Mouse (Mus musculus): ENCODE measurements around the gene Gse1. TPM values are rescaled to one million over a fixed set of nuclear protein-coding genes. Genes with fewer than 3 reads are reported as not detected.

The Gse1 gene
- polyA plus RNA-seq, 1 experiment from 2014 or later = 10.8 TPM

DNA sequence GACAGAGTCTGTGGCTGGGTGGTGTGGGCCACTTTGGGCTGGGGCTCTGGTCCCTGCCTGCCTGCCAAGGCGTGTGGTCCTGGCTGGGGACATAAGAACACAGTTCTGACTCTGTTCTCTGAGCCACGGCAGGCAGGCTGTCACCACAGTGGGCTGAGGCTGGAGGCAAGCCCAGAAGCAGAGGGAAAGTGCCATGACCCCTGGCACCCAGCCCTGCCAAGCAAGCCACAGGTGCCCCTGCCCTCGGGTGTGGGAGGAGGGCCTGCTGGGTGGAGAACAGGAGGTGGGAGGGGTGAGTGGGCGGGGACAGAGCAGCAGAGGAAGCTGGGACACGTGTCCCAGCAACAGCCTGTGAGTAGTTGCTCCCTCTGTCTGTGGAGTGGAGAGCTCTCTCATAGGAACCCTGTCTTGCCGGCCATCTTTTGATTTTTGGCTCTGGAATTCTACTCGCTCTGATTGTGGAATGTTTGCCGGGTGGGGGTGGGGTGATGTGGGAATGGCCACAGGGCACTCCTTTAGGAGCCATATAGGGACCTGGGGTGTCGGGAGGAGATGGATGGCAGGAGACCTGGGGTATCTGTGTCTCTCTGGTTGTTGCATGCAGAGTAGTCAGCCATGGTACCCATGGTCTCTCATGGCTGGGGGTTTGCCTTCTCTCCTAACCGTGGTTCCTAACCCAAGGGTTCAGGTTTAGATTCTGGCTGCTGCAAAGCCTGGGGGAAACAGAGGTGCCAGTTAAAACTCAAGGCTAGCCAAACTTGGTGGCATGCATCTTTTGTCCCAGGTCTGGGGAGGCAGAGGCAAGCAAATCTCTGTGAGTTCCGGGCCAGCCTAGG lies 140.8 kb downstream of the Gse1 start:
- 25% methylated on average over 11 of the region's 11 CpGs for WGBS
- Histone ChIP-seq H3K27ac (peak overlapping the region; percentile 85), H3K9ac (no peak overlapping the region), H3K4me2 (peak overlapping the region; percentile 33), H3K4me3 (replicated peaks) (no peak overlapping the region), H3K27me3 (replicated peaks) (no peaks in the 10 kb centered on the region), H3K9me3 (no peaks in the 10 kb centered on the region), H3K36me3 (no peaks in the 10 kb centered on the region), H3K4me1 (peaks cover 67% of the 10 kb centered on the region)
- peak; percentile 70 for ATAC-seq (ENCODE audit: insufficient read depth, low FRiP score, low read depth)

DNA sequence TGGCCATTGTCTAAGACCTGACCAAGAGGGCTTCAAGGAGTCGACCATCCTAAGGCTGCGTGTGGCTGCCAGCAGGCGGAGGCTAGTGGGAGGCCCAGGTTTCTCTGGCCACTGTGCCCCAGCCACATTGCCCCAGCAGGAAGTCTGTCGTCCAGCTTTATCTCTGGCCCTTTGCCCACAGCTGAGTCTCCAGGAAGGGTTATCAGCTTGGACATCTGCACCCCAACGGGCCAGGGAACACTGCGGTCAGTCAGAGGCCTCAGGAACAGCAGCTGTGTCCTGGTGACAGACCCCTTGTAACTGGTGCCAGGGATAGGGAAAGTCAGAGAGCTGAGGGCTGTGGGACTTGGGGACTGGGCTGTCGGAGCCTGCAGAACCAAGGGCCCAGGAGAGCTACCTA lies 141.7 kb downstream of the Gse1 start:
- WGBS = 49% methylated on average over 7 of the region's 7 CpGs
- H3K4me1 ChIP-seq = peaks cover 67% of the 10 kb centered on the region
- H3K9ac ChIP-seq = no peak overlapping the region
- no peak overlapping the region for H3K4me2 ChIP-seq
- no peaks in the 10 kb centered on the region for H3K27me3 ChIP-seq (replicated peaks)
- no peaks in the 10 kb centered on the region for H3K9me3 ChIP-seq
- H3K36me3 ChIP-seq = no peaks in the 10 kb centered on the region
- H3K4me3 ChIP-seq (replicated peaks) = no peak overlapping the region
- ATAC-seq (ENCODE audit: insufficient read depth, low FRiP score, low read depth) = no peak
- H3K27ac ChIP-seq = no peak overlapping the region

- no peak overlapping the region for H3K4me3 ChIP-seq (replicated peaks)
- no peak overlapping the region for H3K4me2 ChIP-seq
- no peak overlapping the region for H3K9ac ChIP-seq
- no peaks in the 10 kb centered on the region for H3K36me3 ChIP-seq
- 68% methylated on average over 4 of the region's 4 CpGs for WGBS
- ATAC-seq (ENCODE audit: insufficient read depth, low FRiP score, low read depth) = no peak
- peaks cover 67% of the 10 kb centered on the region for H3K4me1 ChIP-seq
- H3K27me3 ChIP-seq (replicated peaks) = no peaks in the 10 kb centered on the region
- H3K9me3 ChIP-seq = no peaks in the 10 kb centered on the region
- no peak overlapping the region for H3K27ac ChIP-seq
These were observed 142.2 kb downstream of the Gse1 start for GRCm38 (mm10) chr8:120370461-120370860.

GRCm38 (mm10) chr8:120371146-120371545 lies 142.9 kb downstream of the Gse1 start:
- Histone ChIP-seq H3K27ac (no peak overlapping the region), H3K27me3 (replicated peaks) (no peaks in the 10 kb centered on the region), H3K36me3 (no peaks in the 10 kb centered on the region), H3K4me3 (replicated peaks) (no peak overlapping the region), H3K4me2 (no peak overlapping the region), H3K9ac (no peak overlapping the region), H3K9me3 (no peaks in the 10 kb centered on the region), H3K4me1 (peaks cover 72% of the 10 kb centered on the region)
- WGBS = 67% methylated on average over 5 of the region's 5 CpGs
- no peak for ATAC-seq (ENCODE audit: insufficient read depth, low FRiP score, low read depth)

DNA sequence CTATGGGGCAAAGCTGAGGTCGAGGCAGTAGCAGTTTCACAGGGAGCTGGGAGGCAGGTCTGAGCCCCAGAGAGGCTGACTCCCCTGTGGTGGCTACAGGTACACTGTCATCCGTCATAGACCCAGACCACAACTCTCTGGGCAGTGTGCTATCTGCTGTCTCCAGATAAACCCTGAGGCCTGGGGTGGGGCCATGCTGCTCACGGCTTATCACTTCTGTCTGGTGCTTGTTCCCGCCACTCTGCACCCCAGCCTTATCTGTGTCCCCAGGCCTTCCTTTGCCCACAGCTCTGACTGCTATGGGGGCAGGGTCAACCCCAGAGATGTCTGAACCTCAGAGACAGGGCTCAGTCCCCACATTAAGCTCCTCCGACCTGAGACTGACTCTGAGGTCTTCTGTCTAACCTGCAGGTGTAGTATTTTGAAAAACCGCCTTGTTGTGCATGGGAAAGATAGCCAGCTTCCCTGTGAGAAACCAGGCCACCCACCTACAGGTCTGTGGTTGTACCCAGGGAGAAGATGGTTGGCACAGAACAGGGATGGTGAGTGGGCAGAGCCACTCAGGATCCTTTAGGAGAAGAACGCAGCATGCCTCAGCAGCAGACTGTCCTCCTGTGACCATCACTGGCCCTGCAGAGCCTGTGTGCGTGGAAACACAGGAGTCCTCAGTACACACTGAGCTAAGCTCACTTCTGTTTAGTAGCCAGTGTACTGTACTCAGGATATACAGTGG lies 143.6 kb downstream of the Gse1 start:
- H3K36me3 ChIP-seq = no peaks in the 10 kb centered on the region
- H3K4me3 ChIP-seq (replicated peaks) = no peak overlapping the region
- H3K9me3 ChIP-seq = no peaks in the 10 kb centered on the region
- H3K4me1 ChIP-seq = peaks cover 74% of the 10 kb centered on the region
- no peak overlapping the region for H3K4me2 ChIP-seq
- no peak overlapping the region; the same call in 1 of the 2 replicates for H3K9ac ChIP-seq
- 60% methylated on average over 8 of the region's 8 CpGs for WGBS
- no peaks in the 10 kb centered on the region for H3K27me3 ChIP-seq (replicated peaks)
- peak; percentile 84 for ATAC-seq (ENCODE audit: insufficient read depth, low FRiP score, low read depth)
- no peak overlapping the region for H3K27ac ChIP-seq

DNA sequence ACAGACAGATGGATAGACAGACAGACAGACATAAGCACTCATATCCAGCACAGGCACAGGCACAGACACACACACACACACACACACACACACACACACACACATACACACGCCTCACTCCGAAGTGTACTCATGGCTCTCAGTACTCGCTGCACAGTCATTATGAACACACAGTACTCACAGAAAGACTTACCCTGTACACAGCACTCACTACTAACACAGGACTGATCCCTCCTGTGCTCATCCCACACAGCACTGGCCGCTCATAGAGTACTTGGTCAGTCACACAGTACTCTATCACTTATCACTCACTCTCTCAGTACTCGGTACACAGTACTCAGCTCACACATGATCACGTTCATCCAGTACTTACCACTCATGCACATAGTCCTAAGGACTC lies 144.4 kb downstream of the Gse1 start:
- no peak overlapping the region for H3K4me2 ChIP-seq
- H3K4me3 ChIP-seq (replicated peaks) = no peak overlapping the region
- H3K4me1 ChIP-seq = peaks cover 74% of the 10 kb centered on the region
- WGBS = 86% methylated on average over 6 of the region's 6 CpGs
- ATAC-seq (ENCODE audit: insufficient read depth, low FRiP score, low read depth) = no peak
- no peaks in the 10 kb centered on the region for H3K27me3 ChIP-seq (replicated peaks)
- H3K9ac ChIP-seq = no peak overlapping the region
- H3K27ac ChIP-seq = no peak overlapping the region
- H3K36me3 ChIP-seq = no peaks in the 10 kb centered on the region
- H3K9me3 ChIP-seq = no peaks in the 10 kb centered on the region

DNA sequence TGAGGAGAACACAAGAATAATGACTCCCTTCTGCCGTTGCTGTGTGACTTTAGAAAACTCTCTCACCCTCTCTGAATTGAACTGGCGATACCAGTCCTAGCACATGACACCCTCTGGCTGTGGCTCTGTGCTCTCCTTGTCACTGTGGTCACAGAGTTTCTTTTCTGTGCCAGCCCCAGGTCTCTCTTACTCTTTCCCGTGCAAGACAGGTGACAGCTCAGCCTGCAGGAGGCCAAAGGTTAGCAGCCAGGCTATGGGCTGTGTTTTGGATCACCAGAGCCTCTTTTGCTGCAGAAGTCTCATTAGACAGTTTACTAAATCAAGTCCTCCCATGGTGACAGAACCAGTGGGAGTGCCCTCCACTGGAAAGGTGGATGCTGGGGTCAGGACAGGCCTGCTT lies 145.4 kb downstream of the Gse1 start:
- Histone ChIP-seq H3K4me2 (no peak overlapping the region), H3K36me3 (no peaks in the 10 kb centered on the region), H3K27ac (peak overlapping the region; percentile 72; the same call in 1 of the 2 replicates), H3K4me1 (peaks cover 78% of the 10 kb centered on the region), H3K4me3 (replicated peaks) (no peak overlapping the region), H3K27me3 (replicated peaks) (no peaks in the 10 kb centered on the region), H3K9ac (no peak overlapping the region), H3K9me3 (no peaks in the 10 kb centered on the region)
- ATAC-seq (ENCODE audit: insufficient read depth, low FRiP score, low read depth) = no peak
- WGBS = 54% methylated on average over 3 of the region's 3 CpGs

- Histone ChIP-seq H3K4me1 (peaks cover 76% of the 10 kb centered on the region), H3K4me3 (replicated peaks) (no peak overlapping the region), H3K9ac (no peak overlapping the region), H3K4me2 (no peak overlapping the region), H3K27ac (peak overlapping the region; percentile 72), H3K27me3 (replicated peaks) (no peaks in the 10 kb centered on the region), H3K9me3 (no peaks in the 10 kb centered on the region), H3K36me3 (no peaks in the 10 kb centered on the region)
- ATAC-seq (ENCODE audit: insufficient read depth, low FRiP score, low read depth) = no peak
- 73% methylated on average over 1 of the region's 1 CpGs for WGBS
These were observed 145.8 kb downstream of the Gse1 start for GRCm38 (mm10) chr8:120374070-120374469.

- H3K36me3 ChIP-seq = no peaks in the 10 kb centered on the region
- no peak overlapping the region for H3K4me3 ChIP-seq (replicated peaks)
- H3K9me3 ChIP-seq = no peaks in the 10 kb centered on the region
- H3K4me2 ChIP-seq = no peak overlapping the region
- H3K27ac ChIP-seq = peak overlapping the region; percentile 72
- no peak overlapping the region for H3K9ac ChIP-seq
- 29% methylated on average over 9 of the region's 9 CpGs for WGBS
- peaks cover 71% of the 10 kb centered on the region for H3K4me1 ChIP-seq
- no peak for ATAC-seq (ENCODE audit: insufficient read depth, low FRiP score, low read depth)
- no peaks in the 10 kb centered on the region for H3K27me3 ChIP-seq (replicated peaks)
These were observed 146.3 kb downstream of the Gse1 start for GRCm38 (mm10) chr8:120374514-120374913.

DNA sequence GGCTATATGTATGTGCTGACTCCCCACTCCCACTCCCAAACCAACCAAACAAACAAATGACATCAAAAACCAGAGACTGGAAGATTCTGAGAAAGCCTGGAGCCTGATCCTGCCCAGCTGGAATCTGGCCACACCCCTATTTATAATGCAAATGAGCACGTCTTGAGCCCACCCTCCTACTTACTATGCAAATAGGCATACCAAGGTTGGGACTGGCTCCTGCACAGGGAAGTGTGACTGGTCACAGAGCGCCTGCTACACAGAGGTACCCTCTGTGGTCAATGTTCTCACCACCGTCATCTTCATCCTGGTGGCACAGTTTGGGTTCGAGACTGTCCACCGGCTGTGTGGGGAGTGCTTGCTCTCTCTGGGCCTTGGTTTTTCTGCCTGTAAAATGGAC lies 146.9 kb downstream of the Gse1 start:
- WGBS = 49% methylated on average over 5 of the region's 5 CpGs
- Histone ChIP-seq H3K4me2 (no peak overlapping the region), H3K4me1 (peaks cover 66% of the 10 kb centered on the region), H3K27ac (peak overlapping the region; percentile 16; the same call in 1 of the 2 replicates), H3K4me3 (replicated peaks) (no peak overlapping the region), H3K27me3 (replicated peaks) (no peaks in the 10 kb centered on the region), H3K9me3 (no peaks in the 10 kb centered on the region), H3K36me3 (no peaks in the 10 kb centered on the region), H3K9ac (no peak overlapping the region)
- ATAC-seq (ENCODE audit: insufficient read depth, low FRiP score, low read depth) = 0 out of 2 replicates have a peak, but pooled peaks have one; percentile 25

DNA sequence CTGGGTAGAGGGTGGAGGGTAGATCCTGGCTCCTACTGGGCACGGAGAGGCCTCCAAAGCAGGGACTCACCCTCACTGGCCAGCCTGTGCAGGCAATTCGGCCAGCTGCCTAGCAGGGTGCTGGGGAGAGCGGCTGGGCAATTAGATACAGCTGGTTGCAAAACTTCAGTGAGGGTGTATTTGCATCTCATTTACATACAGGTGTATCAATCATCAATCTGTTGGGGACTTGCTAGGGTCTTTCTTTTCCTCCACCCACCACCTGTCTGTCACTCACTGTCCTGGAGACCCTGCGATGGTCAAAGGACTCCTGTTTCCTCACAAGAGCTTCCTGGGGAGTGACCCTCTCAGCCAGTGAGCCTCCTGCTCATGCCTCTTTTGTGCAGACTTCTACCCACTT lies 148.0 kb downstream of the Gse1 start:
- no peaks in the 10 kb centered on the region for H3K27me3 ChIP-seq (replicated peaks)
- 77% methylated on average over 4 of the region's 4 CpGs for WGBS
- H3K4me2 ChIP-seq = no peak overlapping the region
- no peak overlapping the region for H3K27ac ChIP-seq
- no peaks in the 10 kb centered on the region for H3K9me3 ChIP-seq
- H3K4me3 ChIP-seq (replicated peaks) = no peak overlapping the region
- H3K36me3 ChIP-seq = no peaks in the 10 kb centered on the region
- no peak overlapping the region for H3K9ac ChIP-seq
- no peak for ATAC-seq (ENCODE audit: insufficient read depth, low FRiP score, low read depth)
- H3K4me1 ChIP-seq = peaks cover 64% of the 10 kb centered on the region

Data from stomach, embryonic 15.5 days (tissue).